ENCODE assay signal across 9 mouse cellular contexts in the genomic region with DNA sequence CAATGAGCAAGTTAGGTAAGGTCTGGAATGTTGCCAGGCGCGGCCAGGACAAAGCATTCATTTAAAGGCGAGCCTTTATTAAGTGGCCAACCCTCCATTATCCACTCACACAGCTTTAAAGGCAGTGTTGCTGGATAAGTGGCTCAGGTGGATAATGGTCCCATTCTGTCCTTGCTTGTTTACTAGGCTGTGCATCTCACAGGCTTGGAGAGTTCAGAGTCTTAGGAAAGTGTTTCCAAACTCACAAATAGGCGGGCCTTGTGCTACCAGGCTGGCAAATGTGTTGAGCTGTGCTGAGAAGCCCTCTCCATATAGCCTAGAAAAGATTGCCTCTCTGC.
A peak's percentile ranks its signal among the peaks of the same experiment; 100 is the strongest.
DNase-seq lines count a peak whose midpoint lies in the region; ATAC-seq and TF ChIP-seq lines count a peak whose summit lies in the region.
"Had no signal": no experiment of that assay in that cellular context is flagged by ENCODE, and none has a peak within 500 bp of the region (broad histone marks: within the 10 kb centered on the region; RNA-seq: fewer than 3 reads in every experiment).

No protein-coding gene starts in this region.

- 80% methylated on average over 4 of the region's 4 CpGs for WGBS in kidney, embryonic 16.5 days

- peak overlapping the region; percentile 6; the same call in 1 of the 2 replicates for H3K9ac ChIP-seq in kidney, embryonic 16.5 days (replicated peaks; ENCODE audit: low read length)

- H3K4me2 ChIP-seq in kidney, embryonic 16.5 days (replicated peaks; ENCODE audit: low read depth, low read length): no peak overlapping the region

- no peak for ATAC-seq in kidney, embryonic 16.5 days (ENCODE audit: low FRiP score, low TSS enrichment)
- no peak for ATAC-seq in frontal cortex, adult (ENCODE audit: low TSS enrichment)

- intact Hi-C loops in heart, postnatal 10 days (cut with DNase I): no loop called here

- no peak for TF ChIP-seq POLR2A in brain, embryonic 14.5 days (IDR thresholded peaks at IDR 0.05; ENCODE audit: borderline replicate concordance, extremely low read depth, insufficient read depth, insufficient read length, poor library complexity, severe bottlenecking)

- no peak for TF ChIP-seq CTCF in brain, embryonic 14.5 days (IDR thresholded peaks at IDR 0.05; ENCODE audit: borderline replicate concordance, extremely low read depth, insufficient read depth, insufficient read length)

- peaks cover 6% of the 10 kb centered on the region; the same call in 1 of the 2 replicates for H3K4me1 ChIP-seq in kidney, embryonic 16.5 days (ENCODE audit: insufficient read depth, low read length)

- no peaks in the 10 kb centered on the region for H3K27me3 ChIP-seq in kidney, embryonic 16.5 days (ENCODE audit: insufficient read depth, low read length)
- H3K27me3 ChIP-seq: CH12.LX had no signal

- no peaks in the 10 kb centered on the region for H3K9me3 ChIP-seq in kidney, embryonic 16.5 days (ENCODE audit: low read length)

- peaks cover 13% of the 10 kb centered on the region; the same call in 1 of the 2 replicates for H3K36me3 ChIP-seq in kidney, embryonic 16.5 days (ENCODE audit: insufficient read depth, low read length)

- no peak for DNase-seq in kidney, adult 8-10 months
- DNase-seq in brain, embryonic 14.5 days (ENCODE audit: low read depth): peak; percentile 89
- peak; percentile 68 to 73 for DNase-seq in heart, postnatal 10 days
- peak; percentile 50 for DNase-seq in lung, postnatal 25 days (ENCODE audit: low spot score)
- no peak for DNase-seq in layer of hippocampus, postnatal 14 days (ENCODE audit: low spot score in 2 of 2)
- no peak for DNase-seq in gastrocnemius, postnatal 25 days

- no peak overlapping the region for H3K4me3 ChIP-seq in kidney, embryonic 16.5 days (ENCODE audit: low read length)

- no peak overlapping the region for H3K27ac ChIP-seq in kidney, embryonic 16.5 days (ENCODE audit: low read length)

Comparison
In these comparisons a context has a peak if more than half of its experiments do, and no peak if none do; other contexts are left out.
1. DNase-seq: peak in brain, embryonic 14.5 days (single experiment), heart, postnatal 10 days (2 of 2) and lung, postnatal 25 days (single experiment); none in kidney, adult 8-10 months (0 of 2), layer of hippocampus, postnatal 14 days (0 of 2) and gastrocnemius, postnatal 25 days (single experiment).